Mouse (Mus musculus) kidney, adult 11 months (tissue): ENCODE data around the gene Gja3.
A peak's percentile ranks its signal among the peaks of the same experiment; 100 is the strongest.
"Not testable (repeated sequence)": the region's sequence is repeated elsewhere in the genome, so short reads cannot be mapped to it uniquely, and the experiment has no call there.

Experiments used
- DNase-seq: peaks from one replicate; pipeline ENCODE4 v3.0.0; 2022

Gja3 gene

GRCm38 (mm10) chr14:57057563-57058321 lies at the start of gene Gja3:
Gene Gja3, minus strand, starts transcription at chr14:57058100.
- no peak for DNase-seq

GRCm38 (mm10) chr14:57107091-57107490 lies 49.2 kb upstream of the Gja3 start:
- peak; percentile 84 for DNase-seq

- DNase-seq: no peak
Measured at GRCm38 (mm10) chr14:57105721-57106120, 47.8 kb upstream of the Gja3 start.

GRCm38 (mm10) chr14:57105111-57105510 lies 47.2 kb upstream of the Gja3 start:
- DNase-seq: no peak

GRCm38 (mm10) chr14:57104106-57105023 lies 46.5 kb upstream of the Gja3 start, which contains the start of gene Gjb2:
Gene Gjb2, minus strand, starts transcription at chr14:57104702.
- peak; percentile 88 for DNase-seq

- no peak for DNase-seq
Measured at GRCm38 (mm10) chr14:57103711-57104105, 45.8 kb upstream of the Gja3 start.

GRCm38 (mm10) chr14:57103121-57103520 lies 45.2 kb upstream of the Gja3 start:
- DNase-seq: no peak

GRCm38 (mm10) chr14:57101623-57102022 lies 43.7 kb upstream of the Gja3 start:
- DNase-seq: no peak

- DNase-seq: no peak
Measured at GRCm38 (mm10) chr14:57095855-57096254, 38.0 kb upstream of the Gja3 start.

GRCm38 (mm10) chr14:57093029-57093428 lies 35.1 kb upstream of the Gja3 start:
- peak; percentile 65 for DNase-seq

- DNase-seq: no peak
Measured at GRCm38 (mm10) chr14:57090001-57090400, 32.1 kb upstream of the Gja3 start.

- peak; percentile 95 for DNase-seq
Measured at GRCm38 (mm10) chr14:57089107-57089506, 31.2 kb upstream of the Gja3 start.

GRCm38 (mm10) chr14:57084180-57084668 lies 26.3 kb upstream of the Gja3 start:
- peak; percentile 69 for DNase-seq

GRCm38 (mm10) chr14:57082863-57083262 lies 25.0 kb upstream of the Gja3 start:
- no peak for DNase-seq

- DNase-seq: no peak
Measured at GRCm38 (mm10) chr14:57075537-57075936, 17.6 kb upstream of the Gja3 start.

- not testable (repeated sequence) for DNase-seq
Measured at GRCm38 (mm10) chr14:57069906-57070305, 12.0 kb upstream of the Gja3 start.

GRCm38 (mm10) chr14:57066053-57066452 lies 8.2 kb upstream of the Gja3 start:
- DNase-seq: no peak

- DNase-seq: peak; percentile 51
Measured at GRCm38 (mm10) chr14:57060052-57060451, 2.2 kb upstream of the Gja3 start.

- DNase-seq: no peak
Measured at GRCm38 (mm10) chr14:57057204-57057562, 717 bp downstream of the Gja3 start.

- no peak for DNase-seq
Measured at GRCm38 (mm10) chr14:57052713-57053112, 5.2 kb downstream of the Gja3 start.

GRCm38 (mm10) chr14:57043863-57044262 lies 14.0 kb downstream of the Gja3 start:
- DNase-seq: no peak

GRCm38 (mm10) chr14:57041439-57041838 lies 16.5 kb downstream of the Gja3 start:
- no peak for DNase-seq

- DNase-seq: no peak
Measured at GRCm38 (mm10) chr14:57034926-57035498, 22.9 kb downstream of the Gja3 start.
